Mouse (Mus musculus) lung, postnatal 25 days (tissue): ENCODE measurements around the gene Lclat1.

Source experiments
- DNase-seq: peaks from one replicate; pipeline ENCODE4 v3.0.0; 2022; ENCODE audit warnings: low spot score

The Lclat1 gene

GRCm38 (mm10) chr17:73087045-73087910 lies 20.5 kb upstream of the Lclat1 start:
- DNase-seq: no peak

GRCm38 (mm10) chr17:73091368-73091767 lies 16.4 kb upstream of the Lclat1 start:
- no peak for DNase-seq

- DNase-seq: no peak
Observed at GRCm38 (mm10) chr17:73092103-73093097, 15.4 kb upstream of the Lclat1 start.

- no peak for DNase-seq
Observed at GRCm38 (mm10) chr17:73095070-73095469, 12.7 kb upstream of the Lclat1 start.

GRCm38 (mm10) chr17:73095585-73095984 lies 12.2 kb upstream of the Lclat1 start:
- no peak for DNase-seq

- DNase-seq: peak; percentile 43
Observed at GRCm38 (mm10) chr17:73096484-73096883, 11.3 kb upstream of the Lclat1 start.

- peak; percentile 32 for DNase-seq
Observed at GRCm38 (mm10) chr17:73098636-73099035, 9.1 kb upstream of the Lclat1 start.

GRCm38 (mm10) chr17:73100396-73100795 lies 7.4 kb upstream of the Lclat1 start:
- DNase-seq: no peak

GRCm38 (mm10) chr17:73102538-73102937 lies 5.2 kb upstream of the Lclat1 start:
- DNase-seq: no peak

- no peak for DNase-seq
Observed at GRCm38 (mm10) chr17:73108170-73108887, 544 bp downstream of the Lclat1 start.

- DNase-seq: no peak
Observed at GRCm38 (mm10) chr17:73108888-73109259, 1.1 kb downstream of the Lclat1 start.

- no peak for DNase-seq
Observed at GRCm38 (mm10) chr17:73112128-73112527, 4.3 kb downstream of the Lclat1 start.

GRCm38 (mm10) chr17:73112601-73113000 lies 4.8 kb downstream of the Lclat1 start:
- no peak for DNase-seq

GRCm38 (mm10) chr17:73113230-73113629 lies 5.4 kb downstream of the Lclat1 start:
- DNase-seq: no peak

- DNase-seq: no peak
Observed at GRCm38 (mm10) chr17:73118134-73118533, 10.3 kb downstream of the Lclat1 start.

- no peak for DNase-seq
Observed at GRCm38 (mm10) chr17:73118702-73119101, 10.9 kb downstream of the Lclat1 start.

GRCm38 (mm10) chr17:73119150-73119549 lies 11.4 kb downstream of the Lclat1 start:
- DNase-seq: no peak

GRCm38 (mm10) chr17:73120545-73120944 lies 12.8 kb downstream of the Lclat1 start:
- DNase-seq: no peak

GRCm38 (mm10) chr17:73121726-73122125 lies 13.9 kb downstream of the Lclat1 start:
- no peak for DNase-seq

- DNase-seq: no peak
Observed at GRCm38 (mm10) chr17:73126349-73126748, 18.6 kb downstream of the Lclat1 start.

- DNase-seq: peak; percentile 21
Observed at GRCm38 (mm10) chr17:73126903-73127302, 19.1 kb downstream of the Lclat1 start.
